Mouse (Mus musculus) heart, embryonic 11.5 days (tissue): ENCODE results near the gene Cdk9. TPM values are rescaled to one million over a fixed set of nuclear protein-coding genes. Genes with fewer than 3 reads are reported as not detected.

ENCODE experiments used
- ATAC-seq: fragments of 200-750 bp; cut with Nextera tagmentation; replicated peaks from 2 replicates; pipeline ENCODE4 v1.8.0; 2017; ENCODE audit warnings: moderate library complexity; ENCODE audit not compliant: insufficient number of reproducible peaks, low FRiP score, low TSS enrichment
- H3K27ac ChIP-seq: fragments of 300-500 bp; sonication (generic); 2 replicates; pipeline ENCODE4 v1.5.1; 2014; ENCODE audit warnings: mild to moderate bottlenecking, low read depth, low read length
- H3K27me3 ChIP-seq: fragments of 300-500 bp; sonication (generic); 2 replicates; pipeline ENCODE4 v1.6.1; 2014; ENCODE audit warnings: mild to moderate bottlenecking, low read length, mixed read lengths; ENCODE audit not compliant: control insufficient read depth, insufficient read depth
- H3K36me3 ChIP-seq: fragments of 300-500 bp; sonication (generic); 2 replicates; pipeline ENCODE4 v1.6.1; 2014; ENCODE audit warnings: mild to moderate bottlenecking, low read length, moderate library complexity, mixed read lengths; ENCODE audit not compliant: control insufficient read depth, insufficient read depth
- H3K4me1 ChIP-seq: fragments of 300-500 bp; sonication (generic); 2 replicates; pipeline ENCODE4 v1.6.1; 2014; ENCODE audit warnings: low read length; ENCODE audit not compliant: control insufficient read depth, insufficient read depth
- H3K4me2 ChIP-seq: fragments of 300-500 bp; sonication (generic); 2 replicates; pipeline ENCODE4 v1.6.1; 2014; ENCODE audit warnings: mild to moderate bottlenecking, moderate library complexity
- H3K4me3 ChIP-seq: fragments of 300-500 bp; sonication (generic); 2 replicates; pipeline ENCODE4 v1.5.1; 2014; ENCODE audit warnings: low read depth, low read length
- H3K9ac ChIP-seq: fragments of 300-500 bp; sonication (generic); 2 replicates; pipeline ENCODE4 v1.6.1; 2014; ENCODE audit warnings: mild to moderate bottlenecking, low read depth, low read length, moderate library complexity
- H3K9me3 ChIP-seq: fragments of 300-500 bp; sonication (generic); replicated peaks from 2 replicates; pipeline ENCODE4 v1.6.1; 2016; ENCODE audit warnings: low read length; ENCODE audit not compliant: control insufficient read depth
- WGBS: fragments of 180-500 bp; shearing (Covaris S2); extraction: QIAGEN DNeasy Blood & Tissue Kit; methylation state at CpG from one replicate; pipeline ENCODE4 v1.1.7; 2014; ENCODE audit not compliant: insufficient replicate concordance; 5-methylcytosine and 5-hydroxymethylcytosine counted together
- microRNA counts: library from miRNA; unstranded; fragments of <30 nt; microRNA quantifications from one replicate; lab custom pipeline; 2015
- microRNA-seq: library from miRNA; unstranded; fragments of <30 nt; microRNA quantifications from one replicate; pipeline ENCODE4, GENCODE M21; 2016; ENCODE audit warnings: borderline number of aligned reads
- polyA plus RNA-seq: library from polyadenylated mRNA; unstranded; fragments of >200 nt; fragmentation: Nextera tagmentation; extraction: Ambion mirVana; gene quantifications from 2 replicates; pipeline ENCODE4 v1.2.1, GENCODE M21; 2014

Gene Cdk9
- polyA plus RNA-seq, 1 experiment from 2014 or later = 61.2 TPM

DNA sequence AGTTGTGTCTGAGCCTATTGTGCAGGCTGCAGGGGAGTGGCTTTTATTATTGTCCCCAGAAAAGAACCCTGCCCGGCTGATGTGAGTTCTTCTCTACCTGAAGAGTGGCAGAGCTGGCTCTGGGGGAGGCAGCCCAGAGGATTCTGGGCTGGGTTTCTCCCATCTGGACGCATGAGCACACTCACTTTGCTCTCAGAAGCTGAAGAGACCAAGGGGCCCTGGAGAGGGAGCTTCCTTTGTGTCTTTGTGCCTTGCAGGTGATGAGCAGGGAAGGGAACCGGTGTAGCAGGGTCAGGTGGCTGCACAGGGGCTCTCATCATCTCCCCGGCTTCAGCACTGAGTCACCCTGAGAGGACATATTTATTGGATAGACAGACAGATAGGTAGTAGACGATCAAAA is 50.6 kb downstream of the Cdk9 start:
- no peak overlapping the region for H3K4me2 ChIP-seq
- WGBS = 54% methylated on average over 5 of the region's 5 CpGs
- ATAC-seq = no peak
- H3K36me3 ChIP-seq = no peaks in the 10 kb centered on the region
- H3K4me1 ChIP-seq = peaks cover 38% of the 10 kb centered on the region
- H3K9me3 ChIP-seq = no peaks in the 10 kb centered on the region
- peak overlapping the region; percentile 85 for H3K27ac ChIP-seq
- no peaks in the 10 kb centered on the region for H3K27me3 ChIP-seq
- no peak overlapping the region for H3K4me3 ChIP-seq
- peak overlapping the region; percentile 64 for H3K9ac ChIP-seq

DNA sequence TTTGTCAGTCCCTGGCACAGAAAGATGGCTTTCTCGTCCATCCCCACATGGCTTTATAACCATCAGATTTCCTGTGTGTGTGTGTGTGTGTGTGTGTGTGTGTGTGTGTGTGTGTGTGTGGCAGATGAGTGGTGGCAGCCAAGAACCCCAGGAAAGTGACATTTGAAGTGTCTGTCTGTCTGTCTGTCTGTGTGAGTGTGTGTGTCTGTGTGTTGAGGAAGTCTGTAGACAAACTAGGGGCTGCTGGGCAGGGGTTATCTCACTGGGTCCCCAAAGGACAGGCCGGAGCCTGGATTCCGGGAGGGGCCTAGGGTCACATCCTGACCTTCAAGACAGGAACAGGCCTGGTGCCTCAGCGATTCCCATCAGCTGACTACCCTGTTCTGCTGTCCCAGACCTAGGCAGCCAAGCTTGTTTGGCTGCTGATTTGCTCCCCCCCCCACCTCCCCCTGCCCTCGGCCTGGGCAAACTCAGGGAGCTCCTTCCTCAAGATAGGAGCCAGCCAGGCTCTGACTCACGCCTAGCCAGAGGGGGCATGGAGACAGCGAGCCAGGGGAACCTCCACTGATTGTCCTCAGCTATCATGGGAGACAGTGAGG is 51.3 kb downstream of the Cdk9 start:
- Histone ChIP-seq H3K4me1 (peaks cover 38% of the 10 kb centered on the region), H3K27ac (peak overlapping the region; percentile 85), H3K4me2 (no peak overlapping the region), H3K4me3 (no peak overlapping the region), H3K9ac (peak overlapping the region; percentile 64), H3K36me3 (no peaks in the 10 kb centered on the region), H3K9me3 (no peaks in the 10 kb centered on the region), H3K27me3 (no peaks in the 10 kb centered on the region)
- peak; percentile 73; the same call in 1 of the 2 replicates for ATAC-seq
- WGBS = 10% methylated on average over 7 of the region's 7 CpGs

DNA sequence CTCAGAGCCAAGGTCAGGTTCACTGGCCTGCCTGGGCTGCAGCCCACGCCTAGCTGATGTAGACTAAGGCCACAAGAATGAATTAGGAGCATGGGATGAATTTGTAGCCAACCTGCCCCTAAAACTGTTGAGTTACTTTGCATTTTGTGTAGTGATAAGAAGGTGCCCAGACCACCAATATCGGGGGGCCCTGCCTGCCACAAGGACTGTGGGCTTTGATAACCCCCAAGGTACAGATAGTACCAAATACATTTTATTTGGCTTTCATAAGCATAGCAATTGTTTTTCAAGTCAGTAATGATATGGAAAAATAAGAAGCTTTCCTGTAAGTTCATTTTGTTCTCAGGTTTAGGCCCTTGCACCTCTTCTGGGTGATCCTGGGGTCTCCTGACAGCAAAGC is 54.0 kb downstream of the Cdk9 start:
- WGBS = 71% methylated on average over 2 of the region's 2 CpGs
- peak overlapping the region; percentile 50; the same call in 1 of the 2 replicates for H3K27ac ChIP-seq
- no peaks in the 10 kb centered on the region for H3K27me3 ChIP-seq
- peaks cover 43% of the 10 kb centered on the region for H3K4me1 ChIP-seq
- no peaks in the 10 kb centered on the region for H3K36me3 ChIP-seq
- no peak overlapping the region for H3K9ac ChIP-seq
- H3K4me2 ChIP-seq = no peak overlapping the region
- no peak overlapping the region for H3K4me3 ChIP-seq
- no peak for ATAC-seq
- no peaks in the 10 kb centered on the region for H3K9me3 ChIP-seq

DNA sequence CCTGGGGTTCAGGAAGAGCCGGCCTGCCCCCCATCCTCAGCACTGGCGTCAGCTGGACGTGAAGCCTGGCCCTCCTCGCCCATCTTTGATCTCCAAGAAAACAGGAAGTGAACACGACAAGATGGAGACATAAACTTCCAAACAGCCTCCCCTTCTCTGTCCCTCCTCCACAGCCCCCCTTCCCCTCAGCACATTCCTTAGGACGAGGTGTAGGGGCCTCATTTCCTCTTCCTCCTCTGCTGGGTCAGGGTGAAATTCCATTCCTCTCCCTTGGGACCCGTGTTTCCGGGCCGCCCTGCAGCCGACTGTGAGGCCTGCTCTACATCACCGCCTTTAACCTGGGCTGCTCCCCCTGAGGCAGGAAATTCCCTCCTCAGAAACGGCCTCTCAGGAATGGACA is 57.0 kb downstream of the Cdk9 start:
- no peaks in the 10 kb centered on the region for H3K27me3 ChIP-seq
- H3K9ac ChIP-seq = peak overlapping the region; percentile 22; the same call in 1 of the 2 replicates
- H3K4me2 ChIP-seq = peak overlapping the region; percentile 2; the same call in 1 of the 2 replicates
- peak overlapping the region; percentile 86 for H3K27ac ChIP-seq
- H3K36me3 ChIP-seq = no peaks in the 10 kb centered on the region
- no peaks in the 10 kb centered on the region for H3K9me3 ChIP-seq
- peak; percentile 70 for ATAC-seq
- no peak overlapping the region for H3K4me3 ChIP-seq
- peaks cover 33% of the 10 kb centered on the region for H3K4me1 ChIP-seq
- WGBS = 31% methylated on average over 12 of the region's 12 CpGs

MicroRNA genes within 50 kb of the gene (microRNA counts, 519-probe panel; counts per million panel counts)
- 32.2 counts per million for microRNA mmu-miR-2861 (lab: Ali Mortazavi, UCI)

Small RNA genes lying within 50 kb of the gene (microRNA-seq; reads per million reads assigned to microRNA genes)
- gene Gm47291 = not detected
- gene Mir2861 = not detected
- gene Mir3960 = not detected
- gene Mir8093 = 0.27 reads per million

Other genes starting within 250 kb of the Cdk9 start
- gene Fam102a, start 177.7 kb downstream of the Cdk9 start, polyA plus RNA-seq = 5.2 and 5.3 TPM in 2 replicates
- gene Dpm2, start 142.2 kb downstream of the Cdk9 start, polyA plus RNA-seq = 81.7 and 85.3 TPM in 2 replicates
- 0.31 and 0.51 TPM in 2 replicates for gene Pip5kl1, start 138.3 kb downstream of the Cdk9 start, polyA plus RNA-seq
- gene 9430097D07Rik, start 137.4 kb downstream of the Cdk9 start, polyA plus RNA-seq = 0.17 TPM in 1 of 2 replicates, not detected in the other
- gene St6galnac4, start 126.0 kb downstream of the Cdk9 start, polyA plus RNA-seq = 32.9 and 40.9 TPM in 2 replicates
- gene St6galnac6, start 113.4 kb downstream of the Cdk9 start, polyA plus RNA-seq = 8.3 and 9.3 TPM in 2 replicates
- 212 and 221 TPM in 2 replicates for gene Ak1, start 91.3 kb downstream of the Cdk9 start, polyA plus RNA-seq
- 113 and 127 TPM in 2 replicates for gene Eng, start 66.5 kb downstream of the Cdk9 start, polyA plus RNA-seq
- gene Fpgs, start 8.9 kb downstream of the Cdk9 start, polyA plus RNA-seq = 14.5 and 15.3 TPM in 2 replicates
- 26.4 and 29.1 TPM in 2 replicates for gene Sh2d3c, start 8.0 kb upstream of the Cdk9 start, polyA plus RNA-seq
- 0.32 and 0.46 TPM in 2 replicates for gene 6330409D20Rik, start 27.9 kb upstream of the Cdk9 start, polyA plus RNA-seq
- gene Tor2a, start 44.2 kb upstream of the Cdk9 start, polyA plus RNA-seq = 39.8 and 46.6 TPM in 2 replicates
- gene Ttc16, start 62.6 kb upstream of the Cdk9 start, polyA plus RNA-seq = 0.08 and 0.27 TPM in 2 replicates
- gene Ptrh1, start 62.7 kb upstream of the Cdk9 start, polyA plus RNA-seq = 3.7 and 5.7 TPM in 2 replicates
- 0.57 and 0.84 TPM in 2 replicates for gene Cfap157, start 71.4 kb upstream of the Cdk9 start, polyA plus RNA-seq
- 20.6 and 26.1 TPM in 2 replicates for gene Stxbp1, start 134.2 kb upstream of the Cdk9 start, polyA plus RNA-seq
- gene Fam129b, start 163.0 kb upstream of the Cdk9 start, polyA plus RNA-seq = 21.5 and 24.2 TPM in 2 replicates
- 131 and 158 TPM in 2 replicates for gene Rpl12, start 248.5 kb upstream of the Cdk9 start, polyA plus RNA-seq
- 6.7 and 7.4 TPM in 2 replicates for gene Lrsam1, start 248.5 kb upstream of the Cdk9 start, polyA plus RNA-seq